Mouse (Mus musculus): ENCODE results near the gene Pla2g2f.

Pla2g2f gene

GRCm38 (mm10) chr4:138757416-138757815 lies at the start of gene Pla2g2f:
Gene Pla2g2f, minus strand, starts transcription at chr4:138757626.
- no peak for DNase-seq

- no peak for DNase-seq
These were observed 49.6 kb upstream of the Pla2g2f start for GRCm38 (mm10) chr4:138806920-138807541.

GRCm38 (mm10) chr4:138806160-138806559 lies 48.7 kb upstream of the Pla2g2f start:
- no peak for DNase-seq

GRCm38 (mm10) chr4:138805248-138805647 lies 47.8 kb upstream of the Pla2g2f start:
- DNase-seq, result no peak

GRCm38 (mm10) chr4:138802917-138803316 lies 45.5 kb upstream of the Pla2g2f start:
- DNase-seq, result no peak

GRCm38 (mm10) chr4:138801631-138802030 lies 44.2 kb upstream of the Pla2g2f start:
- no peak for DNase-seq

- DNase-seq, result no peak
These were observed 42.8 kb upstream of the Pla2g2f start for GRCm38 (mm10) chr4:138800134-138800744.

GRCm38 (mm10) chr4:138797217-138797570 lies 39.8 kb upstream of the Pla2g2f start:
- no peak for DNase-seq

GRCm38 (mm10) chr4:138796513-138797216 lies 39.2 kb upstream of the Pla2g2f start:
- no peak for DNase-seq

GRCm38 (mm10) chr4:138794344-138794743 lies 36.9 kb upstream of the Pla2g2f start:
- no peak for DNase-seq

GRCm38 (mm10) chr4:138793276-138793675 lies 35.9 kb upstream of the Pla2g2f start:
- peak; percentile 35 for DNase-seq

GRCm38 (mm10) chr4:138792599-138792998 lies 35.2 kb upstream of the Pla2g2f start:
- DNase-seq, result peak; percentile 40

- DNase-seq, result no peak
These were observed 34.0 kb upstream of the Pla2g2f start for GRCm38 (mm10) chr4:138791452-138791851.

GRCm38 (mm10) chr4:138788381-138788780 lies 31.0 kb upstream of the Pla2g2f start:
- DNase-seq, result no peak

- DNase-seq, result no peak
These were observed 28.7 kb upstream of the Pla2g2f start for GRCm38 (mm10) chr4:138786141-138786540.

- no peak for DNase-seq
These were observed 28.3 kb upstream of the Pla2g2f start for GRCm38 (mm10) chr4:138785721-138786120.

- DNase-seq, result no peak
These were observed 24.7 kb upstream of the Pla2g2f start for GRCm38 (mm10) chr4:138782098-138782497.

- no peak for DNase-seq
These were observed 22.9 kb upstream of the Pla2g2f start for GRCm38 (mm10) chr4:138780300-138780699.

- DNase-seq, result no peak
These were observed 20.3 kb upstream of the Pla2g2f start for GRCm38 (mm10) chr4:138777417-138778407.

GRCm38 (mm10) chr4:138775435-138775834 lies 18.0 kb upstream of the Pla2g2f start, which contains the start of gene Pla2g2d:
Gene Pla2g2d, plus strand, starts transcription at chr4:138775735.
- no peak for DNase-seq

GRCm38 (mm10) chr4:138772386-138772785 lies 15.0 kb upstream of the Pla2g2f start:
- DNase-seq, result no peak

GRCm38 (mm10) chr4:138771970-138772369 lies 14.5 kb upstream of the Pla2g2f start:
- no peak for DNase-seq

- no peak for DNase-seq
These were observed 4.8 kb upstream of the Pla2g2f start for GRCm38 (mm10) chr4:138762266-138762665.

All from lung, postnatal 36 days (tissue).